9 mouse cellular contexts compared by ENCODE assay signal in the genomic region with DNA sequence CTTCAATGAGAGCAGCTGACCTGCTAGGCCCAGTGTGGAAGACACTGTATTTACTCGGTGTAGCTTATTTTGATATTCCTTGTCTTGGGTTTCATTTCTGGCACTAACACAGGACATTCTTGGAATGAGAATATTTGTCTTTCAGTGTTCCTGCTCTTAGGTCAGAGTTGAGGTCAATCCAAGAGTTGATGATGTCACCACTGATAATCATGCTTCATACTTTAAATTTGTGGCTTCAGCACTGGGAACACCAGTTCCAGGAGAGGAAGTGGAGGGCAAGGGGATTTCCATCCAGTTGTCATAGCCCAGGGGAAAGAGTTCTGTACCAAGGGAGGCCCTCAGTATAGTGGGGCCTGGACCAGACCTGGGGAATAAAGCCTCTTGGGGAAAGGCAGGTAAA. TPM values are rescaled to one million over a fixed set of nuclear protein-coding genes. Genes with fewer than 3 reads are reported as not detected.
A peak's percentile ranks its signal among the peaks of the same experiment; 100 is the strongest.
DNase-seq lines count a peak whose midpoint lies in the region; ATAC-seq and TF ChIP-seq lines count a peak whose summit lies in the region.
"Had no signal": no experiment of that assay in that cellular context is flagged by ENCODE, and none has a peak within 500 bp of the region (broad histone marks: within the 10 kb centered on the region; RNA-seq: fewer than 3 reads in every experiment).

No protein-coding gene starts in this region.

- H3K9ac ChIP-seq in liver, adult 2 months (ENCODE audit: low read depth, low read length): no peak overlapping the region
- H3K9ac ChIP-seq in liver, embryonic 12.5 days: no peak overlapping the region
- H3K9ac ChIP-seq in embryonic facial prominence, embryonic 15.5 days: no peak overlapping the region
- H3K9ac ChIP-seq in hindbrain, embryonic 11.5 days (ENCODE audit: low read depth, low read length): no peak overlapping the region
- no peak overlapping the region for H3K9ac ChIP-seq in midbrain, embryonic 15.5 days
- H3K9ac ChIP-seq in stomach, postnatal 0 days (ENCODE audit: low read length): no peak overlapping the region

- H3K27ac ChIP-seq in liver, adult 2 months (replicated peaks; ENCODE audit: insufficient read depth, low read depth, low read length): peak overlapping the region; percentile 80
- no peak overlapping the region for H3K27ac ChIP-seq in liver, embryonic 12.5 days
- no peak overlapping the region; the same call in 1 of the 2 replicates for H3K27ac ChIP-seq in embryonic facial prominence, embryonic 15.5 days (replicated peaks)
- no peak overlapping the region for H3K27ac ChIP-seq in hindbrain, embryonic 11.5 days (ENCODE audit: low read depth, low read length)
- H3K27ac ChIP-seq in midbrain, embryonic 15.5 days: no peak overlapping the region
- H3K27ac ChIP-seq in stomach, postnatal 0 days (replicated peaks): no peak overlapping the region

- H3K4me2 ChIP-seq in liver, embryonic 12.5 days: no peak overlapping the region; the same call in 1 of the 2 replicates
- peak overlapping the region; percentile 96; the same call in 1 of the 2 replicates for H3K4me2 ChIP-seq in embryonic facial prominence, embryonic 15.5 days (replicated peaks)
- H3K4me2 ChIP-seq in hindbrain, embryonic 11.5 days (replicated peaks; ENCODE audit: low read depth, low read length): peak overlapping the region; percentile 98; the same call in 1 of the 2 replicates
- H3K4me2 ChIP-seq in midbrain, embryonic 15.5 days: peak overlapping the region; percentile 97
- no peak overlapping the region for H3K4me2 ChIP-seq in stomach, postnatal 0 days (replicated peaks; ENCODE audit: low read depth)

- DNase-seq in liver, adult 2 months (ENCODE audit: extremely low read depth, low read depth, low spot score): peak; percentile 80
- no peak for DNase-seq in hindbrain, embryonic 11.5 days (ENCODE audit: low spot score)
- no peak for DNase-seq in cerebellum, postnatal 36 days
- no peak for DNase-seq in right cerebral cortex, postnatal 4 days
- DNase-seq in stomach, postnatal 0 days (ENCODE audit: low spot score): no peak
- DNase-seq: thymus, postnatal 4 days had no signal

- H3K27me3 ChIP-seq in liver, adult 2 months (ENCODE audit: control insufficient read depth, insufficient read depth, low read length): no peaks in the 10 kb centered on the region
- H3K27me3 ChIP-seq in liver, embryonic 12.5 days (replicated peaks): peaks cover 80% of the 10 kb centered on the region
- no peaks in the 10 kb centered on the region for H3K27me3 ChIP-seq in embryonic facial prominence, embryonic 15.5 days
- H3K27me3 ChIP-seq in hindbrain, embryonic 11.5 days (ENCODE audit: control insufficient read depth, insufficient read depth, low read length): no peaks in the 10 kb centered on the region
- no peaks in the 10 kb centered on the region for H3K27me3 ChIP-seq in midbrain, embryonic 15.5 days (replicated peaks)
- no peaks in the 10 kb centered on the region for H3K27me3 ChIP-seq in stomach, postnatal 0 days (ENCODE audit: control insufficient read depth, insufficient read depth, low read length)

- TF ChIP-seq POLR2A in liver, adult 2 months (IDR thresholded peaks at IDR 0.05; ENCODE audit: extremely low read depth, insufficient read depth, low read length): no peak

- H3K9me3 ChIP-seq in liver, embryonic 12.5 days (replicated peaks): no peaks in the 10 kb centered on the region
- H3K9me3 ChIP-seq in embryonic facial prominence, embryonic 15.5 days (replicated peaks): no peaks in the 10 kb centered on the region
- H3K9me3 ChIP-seq in hindbrain, embryonic 11.5 days (ENCODE audit: control insufficient read depth, low read length): no peaks in the 10 kb centered on the region
- no peaks in the 10 kb centered on the region for H3K9me3 ChIP-seq in midbrain, embryonic 15.5 days
- H3K9me3 ChIP-seq in stomach, postnatal 0 days (ENCODE audit: control insufficient read depth, low read length): no peaks in the 10 kb centered on the region

- H3K36me3 ChIP-seq in liver, adult 2 months (ENCODE audit: control insufficient read depth, insufficient read depth, low read length): no peaks in the 10 kb centered on the region
- H3K36me3 ChIP-seq in liver, embryonic 12.5 days: no peaks in the 10 kb centered on the region
- no peaks in the 10 kb centered on the region for H3K36me3 ChIP-seq in embryonic facial prominence, embryonic 15.5 days
- H3K36me3 ChIP-seq in hindbrain, embryonic 11.5 days (ENCODE audit: control insufficient read depth, insufficient read depth, low read length): no peaks in the 10 kb centered on the region
- no peaks in the 10 kb centered on the region for H3K36me3 ChIP-seq in midbrain, embryonic 15.5 days (replicated peaks)
- no peaks in the 10 kb centered on the region for H3K36me3 ChIP-seq in stomach, postnatal 0 days (ENCODE audit: control insufficient read depth, insufficient read depth, low read length)

- WGBS in liver, adult 2 months: 7% methylated on average over 1 of the region's 1 CpGs
- WGBS in liver, embryonic 12.5 days (ENCODE audit: insufficient replicate concordance): 68% methylated on average over 1 of the region's 1 CpGs
- 36% methylated on average over 1 of the region's 1 CpGs for WGBS in embryonic facial prominence, embryonic 15.5 days
- 73% methylated on average over 1 of the region's 1 CpGs for WGBS in hindbrain, embryonic 11.5 days
- WGBS in midbrain, embryonic 15.5 days: 59% methylated on average over 1 of the region's 1 CpGs
- 35% methylated on average over 1 of the region's 1 CpGs for WGBS in stomach, postnatal 0 days

- H3K4me1 ChIP-seq in liver, adult 2 months (ENCODE audit: control insufficient read depth, insufficient read depth, low read length): peaks cover 25% of the 10 kb centered on the region
- peaks cover 72% of the 10 kb centered on the region for H3K4me1 ChIP-seq in liver, embryonic 12.5 days
- H3K4me1 ChIP-seq in embryonic facial prominence, embryonic 15.5 days: peaks cover 50% of the 10 kb centered on the region
- H3K4me1 ChIP-seq in hindbrain, embryonic 11.5 days (replicated peaks; ENCODE audit: control insufficient read depth, insufficient read depth, low read length): 0 out of 2 replicates have a peak, but pooled peaks cover 2% of the 10 kb centered on the region
- peaks cover 45% of the 10 kb centered on the region for H3K4me1 ChIP-seq in midbrain, embryonic 15.5 days
- peaks cover 7% of the 10 kb centered on the region for H3K4me1 ChIP-seq in stomach, postnatal 0 days (replicated peaks; ENCODE audit: control insufficient read depth, insufficient read depth)

- no peak overlapping the region for H3K4me3 ChIP-seq in liver, adult 2 months (ENCODE audit: insufficient read depth, low read depth, low read length)
- H3K4me3 ChIP-seq in liver, embryonic 12.5 days: no peak overlapping the region
- 0 out of 2 replicates have a peak overlapping the region, but pooled peaks have one; percentile 79 for H3K4me3 ChIP-seq in embryonic facial prominence, embryonic 15.5 days (replicated peaks)
- peak overlapping the region; percentile 4; the same call in 1 of the 2 replicates for H3K4me3 ChIP-seq in hindbrain, embryonic 11.5 days (ENCODE audit: low read depth, low read length)
- H3K4me3 ChIP-seq in midbrain, embryonic 15.5 days: no peak overlapping the region
- no peak overlapping the region for H3K4me3 ChIP-seq in stomach, postnatal 0 days (ENCODE audit: low read depth, low read length)

- no peak for TF ChIP-seq EP300 in stomach, postnatal 0 days (optimal IDR thresholded peaks at IDR 0.05)

- peaks cover 36% of the 10 kb centered on the region; the same call in 1 of the 2 replicates for H3K79me2 ChIP-seq in liver, adult 2 months (ENCODE audit: control insufficient read depth, insufficient read depth, low read length)

- no peak for TF ChIP-seq CTCF in liver, adult 2 months (IDR thresholded peaks at IDR 0.05; ENCODE audit: low read depth, low read length)
- TF ChIP-seq CTCF in stomach, postnatal 0 days (IDR thresholded peaks at IDR 0.05; ENCODE audit: low read depth): no peak

- ATAC-seq in liver, embryonic 12.5 days: no peak
- no peak for ATAC-seq in embryonic facial prominence, embryonic 15.5 days (ENCODE audit: insufficient number of reproducible peaks, low FRiP score, low TSS enrichment, low read depth)
- ATAC-seq in hindbrain, embryonic 11.5 days (ENCODE audit: low FRiP score): no peak
- ATAC-seq in midbrain, embryonic 15.5 days (replicated peaks): no peak
- no peak for ATAC-seq in stomach, postnatal 0 days (ENCODE audit: low FRiP score, low TSS enrichment)

RNA-seq across cellular contexts. Expression of gene Abtb2, which starts 3.6 kb away (rescaled TPM):
- total RNA-seq in liver, adult 2 months (2014; rRNA removed): 6.5 and 8.6 TPM in 2 replicates
- polyA plus RNA-seq in liver, adult 2 months (2012; rRNA removed): 15.1 and 17.3 TPM in 2 replicates
- 4.1 and 4.5 TPM in 2 replicates for polyA plus RNA-seq in liver, embryonic 12.5 days (2016; fragmentation: Nextera tagmentation; extraction: Ambion mirVana)
- polyA plus RNA-seq in embryonic facial prominence, embryonic 15.5 days (2015; fragmentation: Nextera tagmentation; extraction: Ambion mirVana): 13.8 and 16.5 TPM in 2 replicates
- polyA plus RNA-seq in hindbrain, embryonic 11.5 days (2014; fragmentation: Nextera tagmentation; extraction: Ambion mirVana): 13.9 and 14.6 TPM in 2 replicates
- 9.6 and 10.3 TPM in 2 replicates for polyA plus RNA-seq in midbrain, embryonic 15.5 days (2015; fragmentation: Nextera tagmentation; extraction: Ambion mirVana)
- 3.5 and 4.0 TPM in 2 replicates for polyA plus RNA-seq in stomach, postnatal 0 days (2015; fragmentation: Nextera tagmentation; extraction: Ambion mirVana)

Comparison
In these comparisons a context has a peak if more than half of its experiments do, and no peak if none do; other contexts are left out.
1. H3K4me3 ChIP-seq: peak in embryonic facial prominence, embryonic 15.5 days (single experiment) and hindbrain, embryonic 11.5 days (single experiment); none in liver, adult 2 months (single experiment), liver, embryonic 12.5 days (single experiment), midbrain, embryonic 15.5 days (single experiment) and stomach, postnatal 0 days (single experiment).
2. H3K4me2 ChIP-seq: peak in embryonic facial prominence, embryonic 15.5 days (single experiment), hindbrain, embryonic 11.5 days (single experiment) and midbrain, embryonic 15.5 days (single experiment); none in liver, embryonic 12.5 days (single experiment) and stomach, postnatal 0 days (single experiment).